Mouse (Mus musculus): ENCODE measurements around the gene Odf3l2. TPM values are rescaled to one million over a fixed set of nuclear protein-coding genes. Genes with fewer than 3 reads are reported as not detected.

Gene Odf3l2
- polyA plus RNA-seq, 1 experiment = not detected

DNA sequence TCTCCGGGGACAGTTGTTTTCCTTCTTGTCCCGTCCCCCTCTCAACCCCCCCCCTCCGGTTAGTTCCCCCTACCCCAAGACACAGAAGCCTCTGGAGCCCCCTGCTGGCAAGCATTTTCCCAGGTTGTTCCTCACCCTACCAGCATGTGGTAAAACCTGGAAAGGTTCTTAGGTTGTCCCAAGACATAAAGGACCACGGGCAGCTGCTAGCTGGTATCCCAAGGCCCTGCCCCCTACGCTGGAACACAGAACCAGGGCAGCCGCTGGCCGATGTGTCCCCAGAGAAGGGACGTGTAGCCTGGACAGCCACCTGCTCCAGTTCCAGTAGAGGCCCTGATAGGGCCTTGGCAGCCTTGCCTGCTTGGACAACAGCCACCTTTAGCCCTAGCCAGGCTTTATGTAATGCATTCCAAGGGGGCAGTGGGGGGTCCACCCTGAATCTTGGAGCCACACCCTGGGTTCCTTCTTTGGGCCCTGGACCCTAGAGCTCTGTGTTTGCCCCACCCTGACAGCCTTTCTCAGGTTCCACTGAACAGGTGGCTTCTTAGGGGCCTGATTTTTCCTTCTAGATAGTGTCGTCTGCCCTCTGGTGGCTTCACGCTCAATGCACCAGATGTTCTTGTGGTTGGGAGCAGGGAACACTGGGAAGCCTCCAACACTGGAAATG, 37.5 kb upstream of the Odf3l2 start:
- Histone ChIP-seq H3K79me2 (ENCODE audit: control insufficient read depth, insufficient read depth) (peaks cover 59% of the 10 kb centered on the region), H3K4me3 (ENCODE audit: insufficient read depth, poor library complexity, severe bottlenecking) (peak overlapping the region; percentile 99), H3K27me3 (ENCODE audit: control insufficient read depth, insufficient read depth, insufficient read length) (no peaks in the 10 kb centered on the region), H3K36me3 (ENCODE audit: control insufficient read depth, insufficient read depth) (peaks cover 49% of the 10 kb centered on the region), H3K79me3 (ENCODE audit: low read depth) (peaks cover 43% of the 10 kb centered on the region), H3ac (ENCODE audit: control insufficient read depth, insufficient read length, low read depth) (peak overlapping the region; percentile 78)
- TF ChIP-seq CTCF (IDR thresholded peaks at IDR 0.05; ENCODE audit: control insufficient read depth, insufficient read depth, insufficient read length) (peak; percentile 16), MYOD1 (IDR thresholded peaks at IDR 0.05; ENCODE audit: control insufficient read depth, insufficient read length, low read depth) (peak; percentile 61), CEBPB (IDR thresholded peaks at IDR 0.05; ENCODE audit: low read depth) (no peak), FOSL1 (IDR thresholded peaks at IDR 0.05; ENCODE audit: insufficient read depth, low read length, poor library complexity, severe bottlenecking) (no peak), USF1 (IDR thresholded peaks at IDR 0.05; ENCODE audit: low read depth) (no peak)

DNA sequence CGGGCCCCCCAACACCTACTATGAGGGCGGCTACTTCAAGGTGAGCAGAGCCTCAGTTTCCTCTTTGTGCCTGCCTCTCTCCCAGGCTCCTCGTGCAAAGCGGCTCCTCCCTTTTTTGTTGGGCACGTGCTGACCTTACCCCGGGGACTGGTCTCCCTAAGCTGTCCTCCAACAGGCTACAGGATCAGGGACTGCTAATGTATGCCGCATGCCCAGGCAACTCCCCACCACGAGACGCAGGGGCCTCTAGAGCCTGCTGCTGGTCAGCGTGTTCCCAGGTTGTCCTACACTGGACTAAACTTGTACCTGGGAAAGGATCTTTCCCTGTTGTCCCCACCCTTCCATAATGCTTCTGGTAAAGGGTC, 37.0 kb upstream of the Odf3l2 start:
- Histone ChIP-seq H3K36me3 (ENCODE audit: control insufficient read depth, insufficient read depth) (peaks cover 44% of the 10 kb centered on the region), H3K4me3 (ENCODE audit: insufficient read depth, poor library complexity, severe bottlenecking) (peak overlapping the region; percentile 99), H3K79me2 (ENCODE audit: control insufficient read depth, insufficient read depth) (peaks cover 55% of the 10 kb centered on the region), H3K27me3 (ENCODE audit: control insufficient read depth, insufficient read depth, insufficient read length) (no peaks in the 10 kb centered on the region), H3K79me3 (ENCODE audit: low read depth) (peaks cover 43% of the 10 kb centered on the region), H3ac (ENCODE audit: control insufficient read depth, insufficient read length, low read depth) (peak overlapping the region; percentile 78)
- TF ChIP-seq CTCF (IDR thresholded peaks at IDR 0.05; ENCODE audit: control insufficient read depth, insufficient read depth, insufficient read length) (no peak), MYOD1 (IDR thresholded peaks at IDR 0.05; ENCODE audit: control insufficient read depth, insufficient read length, low read depth) (no peak), CEBPB (IDR thresholded peaks at IDR 0.05; ENCODE audit: low read depth) (no peak), FOSL1 (IDR thresholded peaks at IDR 0.05; ENCODE audit: insufficient read depth, low read length, poor library complexity, severe bottlenecking) (no peak), MAX (IDR thresholded peaks at IDR 0.05) (no peak), USF1 (IDR thresholded peaks at IDR 0.05; ENCODE audit: low read depth) (no peak), MYOG (IDR thresholded peaks at IDR 0.05; ENCODE audit: control insufficient read depth, extremely low read depth, insufficient read length) (no peak)

DNA sequence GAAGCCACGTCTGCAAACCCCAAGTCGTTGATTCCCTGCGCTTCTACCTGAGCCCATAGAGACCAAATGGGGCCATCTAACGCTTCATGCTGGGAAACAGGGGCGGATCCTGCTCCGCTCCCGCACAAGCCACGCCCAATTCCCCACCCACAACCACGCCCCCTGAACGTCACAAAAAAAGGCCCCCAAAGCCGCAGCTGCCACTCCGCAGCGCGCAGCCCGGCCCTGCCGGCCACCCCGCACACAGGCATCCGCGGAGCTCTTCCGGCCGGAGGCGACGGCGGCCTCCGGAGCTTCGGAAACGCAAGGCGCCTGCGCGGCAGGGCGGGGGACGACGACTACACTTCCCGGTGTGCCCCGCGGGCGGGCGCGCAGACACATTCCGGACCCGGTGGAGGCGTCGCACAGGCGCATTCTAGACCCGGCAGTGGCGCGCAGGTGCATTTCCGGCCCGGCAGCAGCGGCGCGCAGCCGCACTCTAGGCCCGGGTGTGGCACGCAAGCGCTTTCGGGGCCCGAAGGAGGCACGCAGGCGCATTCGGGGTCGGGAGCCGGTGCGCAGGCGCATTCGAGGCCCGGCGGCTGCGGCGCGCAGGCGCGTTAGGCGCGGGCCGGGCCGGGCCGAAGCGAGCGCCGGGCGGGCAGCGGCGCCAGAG, 36.2 kb upstream of the Odf3l2 start, which contains the start of gene Cdc34:
TSS of gene Cdc34 (plus strand) at position 605 of the 655 bp plus-strand sequence.
- Histone ChIP-seq H3K36me3 (ENCODE audit: control insufficient read depth, insufficient read depth) (peaks cover 36% of the 10 kb centered on the region), H3ac (ENCODE audit: control insufficient read depth, insufficient read length, low read depth) (peak within 1 kb of the TSS; percentile 78), H3K79me3 (ENCODE audit: low read depth) (peaks cover 42% of the 10 kb centered on the region), H3K27me3 (ENCODE audit: control insufficient read depth, insufficient read depth, insufficient read length) (no peaks in the 10 kb centered on the region), H3K79me2 (ENCODE audit: control insufficient read depth, insufficient read depth) (peaks cover 47% of the 10 kb centered on the region), H3K4me3 (ENCODE audit: insufficient read depth, poor library complexity, severe bottlenecking) (peak within 1 kb of the TSS; percentile 99)
- no peak for TF ChIP-seq MYOD1 (IDR thresholded peaks at IDR 0.05; ENCODE audit: control insufficient read depth, insufficient read length, low read depth)
- peak; percentile 60 for TF ChIP-seq MAX (IDR thresholded peaks at IDR 0.05)

DNA sequence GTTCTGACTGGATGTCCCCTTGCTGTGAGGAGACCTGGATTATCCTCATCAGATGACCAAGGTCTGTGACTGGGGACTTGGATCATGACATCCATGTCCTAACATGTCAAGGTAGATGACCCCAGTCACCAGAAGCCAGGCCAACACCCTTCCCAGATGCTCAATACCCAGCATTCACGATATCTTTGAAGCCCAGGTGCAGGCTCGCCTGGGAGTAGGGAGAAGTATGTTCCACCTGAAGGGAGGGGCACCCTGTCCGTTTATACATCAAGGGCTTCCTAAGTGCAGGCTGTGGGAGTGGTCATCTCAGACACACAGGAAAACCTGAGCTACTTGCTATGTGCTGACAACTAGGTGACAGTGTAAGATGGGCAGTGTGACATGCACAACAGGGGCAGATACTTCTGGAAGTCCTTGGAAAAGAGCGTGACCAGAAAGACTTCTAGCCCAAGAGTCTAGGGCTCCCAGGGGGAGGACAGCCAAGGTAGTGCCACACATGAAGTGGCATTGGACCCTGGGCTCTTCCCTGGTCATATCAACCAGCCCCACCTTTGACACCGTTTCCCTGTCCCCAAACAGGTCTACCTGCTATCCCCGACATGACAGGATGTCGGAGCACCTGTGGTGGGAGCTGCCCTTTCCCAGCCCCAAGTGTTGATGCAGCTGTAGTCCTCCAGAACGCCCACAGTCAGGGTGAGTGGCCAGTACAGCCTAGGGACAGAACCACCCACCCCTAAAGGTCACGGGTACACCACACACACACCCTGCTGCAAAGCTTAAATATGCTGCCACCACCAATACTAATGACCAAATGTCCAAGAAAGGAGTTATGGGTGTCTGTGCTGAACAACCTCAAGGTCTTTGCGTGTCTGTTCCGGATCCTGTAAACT, 35.3 kb upstream of the Odf3l2 start:
- Histone ChIP-seq H3K36me3 (ENCODE audit: control insufficient read depth, insufficient read depth) (peaks cover 27% of the 10 kb centered on the region), H3K27me3 (ENCODE audit: control insufficient read depth, insufficient read depth, insufficient read length) (no peaks in the 10 kb centered on the region), H3K4me3 (ENCODE audit: insufficient read depth, poor library complexity, severe bottlenecking) (peak overlapping the region; percentile 42), H3ac (ENCODE audit: control insufficient read depth, insufficient read length, low read depth) (peak overlapping the region; percentile 63), H3K79me3 (ENCODE audit: low read depth) (peaks cover 35% of the 10 kb centered on the region), H3K79me2 (ENCODE audit: control insufficient read depth, insufficient read depth) (peaks cover 39% of the 10 kb centered on the region)
- no peak for TF ChIP-seq MAX (IDR thresholded peaks at IDR 0.05)
- no peak for TF ChIP-seq CEBPB (IDR thresholded peaks at IDR 0.05; ENCODE audit: low read depth)
- no peak for TF ChIP-seq USF1 (IDR thresholded peaks at IDR 0.05; ENCODE audit: low read depth)
- TF ChIP-seq MYOD1 (IDR thresholded peaks at IDR 0.05; ENCODE audit: control insufficient read depth, insufficient read length, low read depth) = no peak
- no peak for TF ChIP-seq FOSL1 (IDR thresholded peaks at IDR 0.05; ENCODE audit: insufficient read depth, low read length, poor library complexity, severe bottlenecking)
- no peak for TF ChIP-seq CTCF (IDR thresholded peaks at IDR 0.05; ENCODE audit: control insufficient read depth, insufficient read depth, insufficient read length)
- TF ChIP-seq MYOG (IDR thresholded peaks at IDR 0.05; ENCODE audit: control insufficient read depth, extremely low read depth, insufficient read length) = no peak

DNA sequence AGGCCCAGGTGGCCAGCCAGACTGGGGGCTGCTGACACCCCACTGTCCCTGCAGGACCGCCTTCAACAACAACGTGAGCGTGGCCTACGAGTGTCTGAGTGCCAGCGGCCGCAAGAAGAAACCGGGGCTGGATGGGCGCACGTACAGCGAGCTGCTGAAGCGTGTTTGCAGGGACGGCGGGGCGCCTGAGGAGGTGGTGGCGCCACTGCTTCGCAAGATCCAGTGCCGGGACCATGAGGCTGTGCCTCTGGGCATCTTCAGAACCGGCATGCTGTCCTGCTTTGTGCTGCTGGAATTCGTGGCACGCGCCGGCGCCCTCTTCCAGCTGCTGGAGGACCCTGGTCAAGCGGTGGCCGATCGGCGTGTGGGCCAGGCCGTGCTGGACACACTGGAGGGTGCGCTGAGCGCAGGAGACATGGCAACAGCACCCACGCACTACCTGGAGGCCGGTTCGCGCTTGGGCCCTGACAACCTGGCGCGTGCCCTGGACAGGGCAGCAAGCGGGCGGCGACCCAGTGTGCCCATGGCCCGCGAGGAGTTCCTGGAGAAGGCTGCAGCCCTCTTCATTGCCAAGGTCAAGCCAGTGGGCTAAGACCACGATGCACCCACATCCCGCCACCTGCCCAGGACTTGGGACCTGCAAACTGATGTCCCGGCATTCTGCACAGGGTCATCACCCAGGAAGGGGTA, 30.0 kb upstream of the Odf3l2 start:
- H3K4me3 ChIP-seq (ENCODE audit: insufficient read depth, poor library complexity, severe bottlenecking) = no peak overlapping the region
- no peak overlapping the region for H3ac ChIP-seq (ENCODE audit: control insufficient read depth, insufficient read length, low read depth)

More for the DNA sequence above, 30.0 kb upstream of the Odf3l2 start:
- Histone ChIP-seq H3K36me3 (ENCODE audit: control insufficient read depth, insufficient read depth) (peaks cover 7% of the 10 kb centered on the region), H3K79me3 (ENCODE audit: low read depth) (peaks cover 5% of the 10 kb centered on the region), H3K79me2 (ENCODE audit: control insufficient read depth, insufficient read depth) (peaks cover 11% of the 10 kb centered on the region), H3K27me3 (ENCODE audit: control insufficient read depth, insufficient read depth, insufficient read length) (no peaks in the 10 kb centered on the region)
- TF ChIP-seq MAX (IDR thresholded peaks at IDR 0.05) (no peak), CEBPB (IDR thresholded peaks at IDR 0.05; ENCODE audit: low read depth) (no peak), MYOD1 (IDR thresholded peaks at IDR 0.05; ENCODE audit: control insufficient read depth, insufficient read length, low read depth) (no peak), FOSL1 (IDR thresholded peaks at IDR 0.05; ENCODE audit: insufficient read depth, low read length, poor library complexity, severe bottlenecking) (no peak), USF1 (IDR thresholded peaks at IDR 0.05; ENCODE audit: low read depth) (no peak), MYOG (IDR thresholded peaks at IDR 0.05; ENCODE audit: control insufficient read depth, extremely low read depth, insufficient read length) (no peak), CTCF (IDR thresholded peaks at IDR 0.05; ENCODE audit: control insufficient read depth, insufficient read depth, insufficient read length) (no peak)
